Mouse (Mus musculus) embryonic facial prominence, embryonic 11.5 days (tissue): ENCODE measurements at regions not wholly inside any gene's neighbourhood (a gene's known extent, or its start where the extent isn't known, plus 50 kb on each side); places are given as distances from the start of the nearest gene placed in this dataset.

ENCODE experiments used
- ATAC-seq: fragments of 200-750 bp; cut with Nextera tagmentation; replicated peaks from 2 replicates; pipeline ENCODE4 v1.8.0; 2017; ENCODE audit warnings: low read depth; ENCODE audit not compliant: insufficient number of reproducible peaks, low FRiP score, low TSS enrichment
- DNase-seq: peaks from one replicate; pipeline ENCODE4 v3.0.0-alpha.2; 2015; ENCODE audit warnings: low spot score
- H3K27ac ChIP-seq: fragments of 300-500 bp; sonication (generic); replicated peaks from 2 replicates; pipeline ENCODE4 v1.5.1; 2014; ENCODE audit warnings: mild to moderate bottlenecking, low read depth, low read length, control low read depth
- H3K27me3 ChIP-seq: fragments of 300-500 bp; sonication (generic); 2 replicates; pipeline ENCODE4 v1.6.1; 2014; ENCODE audit warnings: mild to moderate bottlenecking, low read length, moderate library complexity, mixed read lengths; ENCODE audit not compliant: control insufficient read depth, insufficient read depth
- H3K36me3 ChIP-seq: fragments of 300-500 bp; sonication (generic); replicated peaks from 2 replicates; pipeline ENCODE4 v1.6.1; 2014; ENCODE audit warnings: low read depth, mild to moderate bottlenecking, low read length, moderate library complexity, mixed read lengths; ENCODE audit not compliant: control insufficient read depth, insufficient read depth
- H3K4me1 ChIP-seq: fragments of 300-500 bp; sonication (generic); 2 replicates; pipeline ENCODE4 v1.6.1; 2014; ENCODE audit warnings: low read length, mixed read lengths; ENCODE audit not compliant: control insufficient read depth, insufficient read depth
- H3K4me2 ChIP-seq: fragments of 300-500 bp; sonication (generic); 2 replicates; pipeline ENCODE4 v1.6.1; 2014; ENCODE audit warnings: low read depth, mild to moderate bottlenecking, control low read depth, low read length, moderate library complexity
- H3K4me3 ChIP-seq: fragments of 300-500 bp; sonication (generic); 2 replicates; pipeline ENCODE4 v1.5.1; 2014; ENCODE audit warnings: low read depth, low read length, control low read depth
- H3K9ac ChIP-seq: fragments of 300-500 bp; sonication (generic); replicated peaks from 2 replicates; pipeline ENCODE4 v1.6.1; 2014; ENCODE audit warnings: mild to moderate bottlenecking, control low read depth, low read length
- H3K9me3 ChIP-seq: fragments of 300-500 bp; sonication (generic); replicated peaks from 2 replicates; pipeline ENCODE4 v1.6.1; 2016; ENCODE audit warnings: mild to moderate bottlenecking, low read length, inconsistent platforms, mixed read lengths; ENCODE audit not compliant: control insufficient read depth
- WGBS: fragments of 180-500 bp; shearing (Covaris S2); extraction: QIAGEN DNeasy Blood & Tissue Kit; methylation state at CpG from one replicate; pipeline ENCODE4 v1.1.7; 2014; 5-methylcytosine and 5-hydroxymethylcytosine counted together

GRCm38 (mm10) chr13:53753049-53753448 is 280.2 kb upstream of the Msx2 start:
- Histone ChIP-seq H3K27me3 (no peaks in the 10 kb centered on the region), H3K9me3 (no peaks in the 10 kb centered on the region), H3K4me3 (no peak overlapping the region), H3K4me2 (no peak overlapping the region), H3K27ac (no peak overlapping the region), H3K9ac (no peak overlapping the region), H3K36me3 (no peaks in the 10 kb centered on the region), H3K4me1 (no peaks in the 10 kb centered on the region)
- ATAC-seq = no peak
- WGBS = 70% methylated on average over 6 of the region's 6 CpGs
- DNase-seq = no peak

GRCm38 (mm10) chr13:53740981-53741380 is 268.1 kb upstream of the Msx2 start:
- no peaks in the 10 kb centered on the region for H3K27me3 ChIP-seq
- WGBS = 80% methylated on average over 6 of the region's 6 CpGs
- ATAC-seq = no peak

GRCm38 (mm10) chr13:53739127-53739526 is 266.3 kb upstream of the Msx2 start:
- no peak overlapping the region for H3K27ac ChIP-seq
- H3K4me1 ChIP-seq = no peaks in the 10 kb centered on the region
- no peak overlapping the region for H3K9ac ChIP-seq
- ATAC-seq (no peak), DNase-seq (no peak)
- 78% methylated on average over 3 of the region's 3 CpGs for WGBS
- H3K36me3 ChIP-seq = no peaks in the 10 kb centered on the region
- no peak overlapping the region for H3K4me2 ChIP-seq
- no peaks in the 10 kb centered on the region for H3K9me3 ChIP-seq
- no peak overlapping the region for H3K4me3 ChIP-seq
- H3K27me3 ChIP-seq = no peaks in the 10 kb centered on the region

More at GRCm38 (mm10) chr13:53740981-53741380, 268.1 kb upstream of the Msx2 start:
- H3K36me3 ChIP-seq = no peaks in the 10 kb centered on the region
- no peak overlapping the region for H3K9ac ChIP-seq
- H3K4me1 ChIP-seq = no peaks in the 10 kb centered on the region
- H3K4me2 ChIP-seq = no peak overlapping the region
- DNase-seq = no peak
- no peaks in the 10 kb centered on the region for H3K9me3 ChIP-seq
- no peak overlapping the region for H3K27ac ChIP-seq
- H3K4me3 ChIP-seq = no peak overlapping the region

- no peak overlapping the region for H3K9ac ChIP-seq
- no peaks in the 10 kb centered on the region for H3K36me3 ChIP-seq
- WGBS = 79% methylated on average over 4 of the region's 4 CpGs
- no peak for ATAC-seq
- no peaks in the 10 kb centered on the region for H3K9me3 ChIP-seq
- DNase-seq = no peak
- no peaks in the 10 kb centered on the region for H3K4me1 ChIP-seq
- H3K27me3 ChIP-seq = no peaks in the 10 kb centered on the region
- no peak overlapping the region for H3K27ac ChIP-seq
- H3K4me3 ChIP-seq = no peak overlapping the region
- H3K4me2 ChIP-seq = no peak overlapping the region
Measured at GRCm38 (mm10) chr13:53734944-53735343, 262.1 kb upstream of the Msx2 start.

GRCm38 (mm10) chr13:53730259-53730902 is 257.5 kb upstream of the Msx2 start:
- H3K27ac ChIP-seq = no peak overlapping the region
- ATAC-seq (no peak), DNase-seq (peak; percentile 17)
- H3K27me3 ChIP-seq = no peaks in the 10 kb centered on the region
- H3K4me3 ChIP-seq = no peak overlapping the region
- H3K4me2 ChIP-seq = no peak overlapping the region
- H3K9me3 ChIP-seq = no peaks in the 10 kb centered on the region
- 55% methylated on average over 10 of the region's 10 CpGs for WGBS
- H3K4me1 ChIP-seq = no peaks in the 10 kb centered on the region
- no peaks in the 10 kb centered on the region for H3K36me3 ChIP-seq
- H3K9ac ChIP-seq = no peak overlapping the region

GRCm38 (mm10) chr13:53729848-53730247 is 257.0 kb upstream of the Msx2 start:
- Histone ChIP-seq H3K27ac (no peak overlapping the region), H3K9me3 (no peaks in the 10 kb centered on the region), H3K4me3 (no peak overlapping the region), H3K4me2 (no peak overlapping the region), H3K9ac (no peak overlapping the region), H3K4me1 (no peaks in the 10 kb centered on the region), H3K36me3 (no peaks in the 10 kb centered on the region), H3K27me3 (no peaks in the 10 kb centered on the region)
- no peak for DNase-seq
- WGBS = 90% methylated on average over 7 of the region's 7 CpGs
- ATAC-seq = no peak

- no peak for ATAC-seq
- no peaks in the 10 kb centered on the region for H3K36me3 ChIP-seq
- H3K4me2 ChIP-seq = no peak overlapping the region
- no peak overlapping the region for H3K9ac ChIP-seq
- WGBS = 85% methylated on average over 4 of the region's 4 CpGs
- H3K27me3 ChIP-seq = no peaks in the 10 kb centered on the region
- H3K27ac ChIP-seq = no peak overlapping the region
- no peak for DNase-seq
- H3K9me3 ChIP-seq = no peaks in the 10 kb centered on the region
- no peaks in the 10 kb centered on the region for H3K4me1 ChIP-seq
- no peak overlapping the region for H3K4me3 ChIP-seq
Measured at GRCm38 (mm10) chr13:53726031-53726430, 253.2 kb upstream of the Msx2 start.

GRCm38 (mm10) chr13:53722881-53723280 is 250.0 kb upstream of the Msx2 start:
- H3K9me3 ChIP-seq = no peaks in the 10 kb centered on the region
- H3K4me1 ChIP-seq = no peaks in the 10 kb centered on the region
- H3K9ac ChIP-seq = no peak overlapping the region
- no peak overlapping the region for H3K4me3 ChIP-seq
- DNase-seq = no peak
- no peaks in the 10 kb centered on the region for H3K27me3 ChIP-seq
- no peak overlapping the region for H3K27ac ChIP-seq
- H3K36me3 ChIP-seq = no peaks in the 10 kb centered on the region
- WGBS = 47% methylated on average over 6 of the region's 6 CpGs
- H3K4me2 ChIP-seq = no peak overlapping the region
- no peak for ATAC-seq
